Mouse (Mus musculus) heart, postnatal 10 days (tissue): ENCODE results near the gene Adprh. TPM values are rescaled to one million over a fixed set of nuclear protein-coding genes. Genes with fewer than 3 reads are reported as not detected.

Source experiments
- DNase-seq, 2 experiments: peaks; one replicate each; pipeline ENCODE4 v3.0.0; 2021
- intact Hi-C: fragments of 180-260 bp; cut with DNase I; formaldehyde crosslinking; loops from one replicate; pipeline ENCODE4 v1.15.1; 2025
- total RNA-seq, 2 experiments: library from RNA; stranded (reverse); gene quantifications; 2 replicates each; pipeline ENCODE4 v1.2.3; 2021

Adprh gene
- total RNA-seq, 2 experiments from 2014 or later: 32.2 to 33.6 TPM

DNA sequence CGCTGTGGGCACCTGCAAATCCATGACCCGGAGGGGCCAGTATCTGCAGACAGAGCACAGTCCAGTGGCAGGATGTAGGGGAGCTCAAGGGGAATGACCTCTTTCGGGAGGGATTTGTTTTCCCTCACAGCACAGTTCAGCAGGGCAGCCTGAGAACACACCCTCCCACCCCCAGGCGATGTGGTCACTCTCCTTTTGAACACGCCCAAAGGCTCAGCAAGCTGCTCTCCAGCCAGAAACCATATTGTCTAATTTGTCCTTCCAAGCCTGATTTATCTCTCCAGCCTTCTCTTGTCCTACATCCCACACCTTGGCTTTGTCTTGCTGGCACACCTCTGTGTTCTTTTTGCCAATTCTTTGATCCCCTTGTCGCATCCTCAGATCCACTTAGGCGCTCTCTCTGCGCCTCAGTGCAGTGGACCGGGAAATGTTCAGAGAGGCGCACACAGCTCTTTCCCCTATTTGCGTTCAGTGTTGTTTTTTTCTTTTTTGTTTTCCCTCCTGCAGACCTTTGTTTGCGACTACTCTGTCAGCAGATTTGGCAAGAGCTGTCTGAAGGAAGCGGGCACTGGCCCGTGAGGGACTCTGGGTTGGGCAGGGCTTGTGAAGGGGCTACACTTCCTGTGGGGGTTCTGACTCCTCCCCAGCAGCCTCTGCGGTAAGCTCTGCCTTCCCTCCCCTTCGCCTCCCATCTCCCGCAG is 52.8 kb downstream of the Adprh start:
- intact Hi-C loops: loop anchor here (5.0 kb wide), 1 partner anchor 53 kb away; the partner anchor contains the start of gene Adprh
- DNase-seq: peak; percentile 64 to 66

GRCm38 (mm10) chr16:38399076-38399475 is 53.4 kb downstream of the Adprh start:
- intact Hi-C loops: loop anchor here (5.0 kb wide), 1 partner anchor 53 kb away; the partner anchor contains the start of gene Adprh
- no peak for DNase-seq

DNA sequence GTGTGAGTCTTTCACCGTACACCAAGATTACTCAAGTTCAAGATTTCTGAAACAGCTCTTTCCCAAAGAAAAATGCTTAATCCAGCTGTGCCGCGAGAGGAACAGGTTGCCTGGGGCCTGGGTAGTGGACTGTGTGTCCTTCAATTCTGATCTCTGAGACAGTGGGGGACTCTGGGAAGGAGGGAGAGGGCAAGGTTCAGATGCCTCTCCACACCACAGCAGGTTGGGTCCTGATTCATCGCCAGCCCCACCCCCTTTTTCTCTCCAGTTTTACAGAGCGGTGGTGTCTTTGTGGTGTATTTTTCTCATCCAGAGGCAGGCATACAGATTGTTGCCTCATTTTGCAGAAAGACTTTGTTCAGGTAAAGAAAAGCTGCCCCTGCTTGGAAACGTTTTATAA is 54.2 kb downstream of the Adprh start:
- intact Hi-C loops: loop anchor here (5.0 kb wide), 1 partner anchor 54 kb away; the partner anchor contains the start of gene Adprh
- DNase-seq: no peak

DNA sequence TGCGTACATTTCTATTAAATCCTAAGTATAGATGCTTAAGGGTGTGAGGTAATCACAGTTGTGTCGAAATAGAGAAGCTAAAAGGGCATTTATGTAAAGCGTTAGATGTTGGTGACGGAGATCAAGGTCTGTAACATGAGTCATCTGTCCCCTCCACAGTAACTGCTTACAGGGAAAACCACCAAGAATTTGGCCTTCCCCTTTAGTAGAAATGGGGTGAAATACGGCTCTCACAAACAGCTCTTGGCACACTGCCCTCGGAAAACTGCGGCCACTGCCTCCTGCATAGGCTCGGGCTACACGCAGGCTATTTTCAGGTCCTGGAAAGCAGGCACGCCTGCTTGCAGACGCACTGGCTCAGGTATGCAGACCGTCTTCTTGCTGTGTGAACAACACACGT is 56.3 kb downstream of the Adprh start:
- peak; percentile 77 for DNase-seq
- intact Hi-C loops: loop anchor here (5.0 kb wide), 1 partner anchor 56 kb away; the partner anchor contains the start of gene Adprh

DNA sequence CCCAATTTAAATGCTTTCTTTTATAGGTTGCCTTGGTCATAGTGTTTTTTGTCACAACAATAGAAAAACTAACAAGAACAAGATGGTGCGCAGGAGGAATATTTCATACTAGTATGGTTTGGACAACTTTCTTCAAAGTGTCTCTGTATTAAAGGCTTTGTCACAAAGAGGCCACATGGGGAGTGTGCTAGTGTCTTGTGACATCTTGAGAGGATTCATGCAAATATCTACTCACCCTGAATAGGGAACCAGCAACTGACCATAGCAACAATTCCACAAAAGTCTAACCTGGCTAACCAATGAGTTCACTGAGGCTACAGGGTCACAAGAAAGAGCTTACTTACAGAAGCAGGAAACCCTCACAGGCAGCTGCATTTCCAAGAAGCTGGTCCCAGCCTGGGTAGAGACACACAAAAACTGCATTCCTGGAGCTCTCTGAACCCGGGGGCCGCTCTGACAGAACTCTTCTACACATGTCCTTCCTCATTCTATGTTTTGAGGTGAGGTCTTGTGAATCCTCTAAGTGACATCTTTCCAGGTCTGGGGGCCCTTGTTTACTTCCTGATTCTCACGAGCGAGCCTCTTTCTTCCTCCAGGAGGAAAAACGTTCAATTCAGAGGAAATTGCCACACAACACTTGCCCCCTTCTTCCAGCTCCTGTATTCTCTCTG is 57.3 kb downstream of the Adprh start:
- intact Hi-C loops: loop anchor here (5.0 kb wide), 1 partner anchor 57 kb away; the partner anchor contains the start of gene Adprh
- DNase-seq: no peak

DNA sequence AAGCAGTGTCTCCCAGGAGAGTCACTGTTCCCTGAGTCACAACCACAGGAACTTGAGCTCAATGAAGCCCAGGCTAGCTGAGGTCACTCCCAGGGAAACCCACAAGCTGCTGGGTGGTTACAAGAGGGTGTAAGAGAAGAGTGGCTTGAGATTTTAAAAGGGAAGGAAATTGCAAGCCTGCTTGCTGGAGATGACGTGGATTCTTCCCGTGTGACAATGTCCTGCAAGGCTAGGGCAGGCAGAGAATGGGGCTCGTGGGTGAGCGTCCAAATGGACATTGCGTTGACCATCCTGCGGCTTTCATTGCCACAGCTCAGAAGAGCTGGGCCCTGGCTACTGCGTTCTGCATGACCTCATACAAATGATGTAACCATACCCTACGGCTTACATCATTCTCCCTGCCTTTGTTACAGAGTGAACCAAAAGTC is 58.3 kb downstream of the Adprh start:
- DNase-seq: peak in 1 of 2 experiments; percentile 43
- intact Hi-C loops: no loop called here

Other genes starting within 250 kb of the Adprh start
- gene Nr1i2, start 157.9 kb downstream of the Adprh start, total RNA-seq: not detected
- gene Maats1, start 110.6 kb downstream of the Adprh start, total RNA-seq: not detected
- 100 to 1,000 TPM; 250 to 263 TPM for gene Cox17, start 105.7 kb downstream of the Adprh start, total RNA-seq
- gene Gm21987, start 105.7 kb downstream of the Adprh start, total RNA-seq: not detected
- gene Popdc2, start 90.5 kb downstream of the Adprh start, total RNA-seq: 100 to 1,000 TPM; 675 to 721 TPM
- gene Pla1a, start 19.6 kb downstream of the Adprh start, total RNA-seq: 10 to 100 TPM in 1 of 2 experiments, 1 to 10 TPM in 1; 9.8 to 12.1 TPM
- under 1 TPM; 0.53 to 0.84 TPM for gene Cd80, start 2.9 kb upstream of the Adprh start, total RNA-seq
- 10 to 100 TPM; 54.1 to 59.0 TPM for gene Timmdc1, start 70.0 kb upstream of the Adprh start, total RNA-seq
- 10 to 100 TPM; 14.0 to 15.5 TPM for gene Poglut1, start 97.6 kb upstream of the Adprh start, total RNA-seq
- gene Tmem39a, start 106.0 kb upstream of the Adprh start, total RNA-seq: 10 to 100 TPM; 24.2 to 30.8 TPM